Mouse (Mus musculus): ENCODE measurements at regions not wholly inside any gene's neighbourhood (a gene's known extent, or its start where the extent isn't known, plus 50 kb on each side); places are given as distances from the start of the nearest gene placed in this dataset.

- DNase-seq, result no peak
Measured at GRCm38 (mm10) chr14:76671023-76671422, 114.3 kb upstream of the Serp2 start.

GRCm38 (mm10) chr14:76665754-76666371 lies 109.2 kb upstream of the Serp2 start:
- no peak for DNase-seq

- DNase-seq, result no peak
Measured at GRCm38 (mm10) chr14:76664586-76665508, 108.2 kb upstream of the Serp2 start.

- DNase-seq, result no peak
Measured at GRCm38 (mm10) chr14:76663816-76664215, 107.1 kb upstream of the Serp2 start.

- DNase-seq, result peak; percentile 29 to 68
Measured at GRCm38 (mm10) chr14:76662871-76663270, 106.2 kb upstream of the Serp2 start.

- no peak for DNase-seq
Measured at GRCm38 (mm10) chr14:76660906-76661305, 104.2 kb upstream of the Serp2 start.

- DNase-seq, result peak in 1 of 2 experiments; percentile 36
Measured at GRCm38 (mm10) chr14:76658952-76659502, 102.3 kb upstream of the Serp2 start.

GRCm38 (mm10) chr14:76657784-76658610 lies 101.3 kb upstream of the Serp2 start:
- peak; percentile 78 to 82 for DNase-seq

- DNase-seq, result no peak
Measured at GRCm38 (mm10) chr14:76657375-76657774, 100.7 kb upstream of the Serp2 start.

- no peak for DNase-seq
Measured at GRCm38 (mm10) chr14:76652356-76653126, 95.9 kb upstream of the Serp2 start.

GRCm38 (mm10) chr14:76651096-76651495 lies 94.4 kb upstream of the Serp2 start:
- no peak for DNase-seq

GRCm38 (mm10) chr14:76649927-76650326 lies 93.2 kb upstream of the Serp2 start:
- DNase-seq, result no peak

- DNase-seq, result no peak
Measured at GRCm38 (mm10) chr14:76644716-76645115, 88.0 kb upstream of the Serp2 start.

- no peak for DNase-seq
Measured at GRCm38 (mm10) chr14:76641752-76642529, 85.3 kb upstream of the Serp2 start.

GRCm38 (mm10) chr14:76633170-76633569 lies 76.5 kb upstream of the Serp2 start:
- DNase-seq, result no peak

- DNase-seq, result no peak
Measured at GRCm38 (mm10) chr14:76632763-76633162, 76.1 kb upstream of the Serp2 start.

- no peak for DNase-seq
Measured at GRCm38 (mm10) chr14:76631740-76632139, 75.1 kb upstream of the Serp2 start.

- DNase-seq, result no peak
Measured at GRCm38 (mm10) chr14:76631181-76631580, 74.5 kb upstream of the Serp2 start.

- no peak for DNase-seq
Measured at GRCm38 (mm10) chr14:76629913-76630478, 73.3 kb upstream of the Serp2 start.

- no peak for DNase-seq
Measured at GRCm38 (mm10) chr14:76628182-76628892, 71.6 kb upstream of the Serp2 start.

Data from lung, postnatal 4 days (tissue).